Mouse (Mus musculus) MEL (cell line): ENCODE results near the gene Ddr1. TPM values are rescaled to one million over a fixed set of nuclear protein-coding genes. Genes with fewer than 3 reads are reported as not detected.

ENCODE experiments used
- DNase-seq: peaks from one replicate; pipeline ENCODE4 v3.0.0; 2011; ENCODE audit warnings: low read depth, low spot score
- H3K27ac ChIP-seq: 2 replicates; pipeline ENCODE4 v1.5.1; 2012; ENCODE audit warnings: low read depth, mild to moderate bottlenecking, control low read depth, low read length, moderate library complexity; ENCODE audit not compliant: control insufficient read depth
- H3K27me3 ChIP-seq, 2 experiments: fragments of 150-350 bp in 1 of 2; sonication (generic) in 1 of 2; 2 replicates each; pipeline ENCODE4 v1.6.1; 2012; ENCODE audit warnings: low read length in 2 of 2, mild to moderate bottlenecking in 2 of 2, improper control_type of control experiment in 1 of 2, moderate library complexity in 1 of 2; ENCODE audit not compliant: insufficient read depth in 2 of 2, control insufficient read depth in 1 of 2
- H3K36me3 ChIP-seq, 2 experiments: 2 replicates each; pipeline ENCODE4 v1.6.1; 2012 to 2014; ENCODE audit warnings: low read length in 2 of 2, improper control_type of control experiment in 1 of 2, inconsistent platforms in 1 of 2, mild to moderate bottlenecking in 1 of 2; ENCODE audit not compliant: insufficient read depth in 2 of 2, control insufficient read depth in 1 of 2
- H3K4me1 ChIP-seq, 2 experiments: fragments of 150-350 bp in 1 of 2; sonication (generic) in 1 of 2; 2 replicates each; pipeline ENCODE4 v1.6.1; 2012; ENCODE audit warnings: low read length in 2 of 2, improper control_type of control experiment in 1 of 2, mild to moderate bottlenecking in 1 of 2; ENCODE audit not compliant: insufficient read depth in 2 of 2, control insufficient read depth in 1 of 2
- H3K4me3 ChIP-seq, 2 experiments: fragments of 150-350 bp in 1 of 2; sonication (generic) in 1 of 2; 2 replicates each; pipeline ENCODE4 v1.5.1; 2012; ENCODE audit warnings: low read depth in 2 of 2, low read length in 2 of 2, mild to moderate bottlenecking in 2 of 2, moderate library complexity in 2 of 2, control low read depth in 1 of 2, improper control_type of control experiment in 1 of 2; ENCODE audit not compliant: control insufficient read depth in 1 of 2, insufficient read depth in 1 of 2
- H3K79me2 ChIP-seq: 2 replicates; pipeline ENCODE4 v1.6.1; 2012; ENCODE audit warnings: mild to moderate bottlenecking, low read length, moderate library complexity; ENCODE audit not compliant: control insufficient read depth, poor library complexity, insufficient read depth
- H3K9ac ChIP-seq: 2 replicates; pipeline ENCODE4 v1.6.1; 2012; ENCODE audit warnings: low read depth, mild to moderate bottlenecking, control low read depth, low read length, moderate library complexity; ENCODE audit not compliant: control insufficient read depth, poor library complexity, severe bottlenecking
- H3K9me3 ChIP-seq: fragments of 150-350 bp; sonication (generic); replicated peaks from 2 replicates; pipeline ENCODE4 v1.6.1; 2012; ENCODE audit warnings: mild to moderate bottlenecking, low read length, improper control_type of control experiment, moderate library complexity; ENCODE audit not compliant: insufficient read depth
- BHLHE40 ChIP-seq: IDR thresholded peaks from 2 replicates; pipeline ENCODE4 v1.6.1; 2012; ENCODE audit warnings: low read depth, mild to moderate bottlenecking, inconsistent platforms, low read length, improper control_type of control experiment, borderline replicate concordance
- CHD1 ChIP-seq: IDR thresholded peaks from 2 replicates; pipeline ENCODE4 v1.6.1; 2012; ENCODE audit warnings: low read depth, mild to moderate bottlenecking, inconsistent platforms, low read length, improper control_type of control experiment
- CHD2 ChIP-seq: IDR thresholded peaks from 2 replicates; pipeline ENCODE4 v1.6.1; 2011; ENCODE audit warnings: low read length, improper control_type of control experiment
- E2F4 ChIP-seq: IDR thresholded peaks from 2 replicates; pipeline ENCODE4 v1.6.1; 2011; ENCODE audit warnings: low read depth, low read length, improper control_type of control experiment, borderline replicate concordance
- ELF1 ChIP-seq: IDR thresholded peaks from 2 replicates; pipeline ENCODE4 v1.6.1; 2014; ENCODE audit warnings: low read depth, mild to moderate bottlenecking, inconsistent platforms, low read length, improper control_type of control experiment, moderate library complexity
- EP300 ChIP-seq, 2 experiments: IDR thresholded peaks; 2 replicates each; pipeline ENCODE4 v1.6.1; 2011; ENCODE audit warnings: improper control_type of control experiment in 2 of 2, low read length in 2 of 2, low read depth in 1 of 2, mild to moderate bottlenecking in 1 of 2
- KAT2A ChIP-seq: conservative IDR thresholded peaks from 2 replicates; pipeline ENCODE4 v1.6.1; 2012; ENCODE audit warnings: low read depth, low read length, improper control_type of control experiment, inconsistent platforms
- MAFK ChIP-seq: IDR thresholded peaks from 2 replicates; pipeline ENCODE4 v1.6.1; 2011; ENCODE audit warnings: low read depth, mild to moderate bottlenecking, low read length, improper control_type of control experiment, borderline replicate concordance
- MAX ChIP-seq: IDR thresholded peaks from 2 replicates; pipeline ENCODE4 v1.6.1; 2011; ENCODE audit warnings: low read length, improper control_type of control experiment
- MAZ ChIP-seq: IDR thresholded peaks from 2 replicates; pipeline ENCODE4 v1.6.1; 2012; ENCODE audit warnings: low read depth, mild to moderate bottlenecking, inconsistent platforms, low read length, improper control_type of control experiment
- MEF2A ChIP-seq: IDR thresholded peaks from 2 replicates; pipeline ENCODE4 v1.6.1; 2014; ENCODE audit warnings: low read depth, mild to moderate bottlenecking, inconsistent platforms, low read length, improper control_type of control experiment; ENCODE audit not compliant: poor library complexity, insufficient replicate concordance, severe bottlenecking; ENCODE audit errors: extremely low read depth
- MXI1 ChIP-seq: IDR thresholded peaks from 2 replicates; pipeline ENCODE4 v1.6.1; 2011; ENCODE audit warnings: mild to moderate bottlenecking, low read depth, low read length, improper control_type of control experiment
- MYB ChIP-seq: IDR thresholded peaks from 2 replicates; pipeline ENCODE4 v1.6.1; 2011; ENCODE audit warnings: mild to moderate bottlenecking, low read depth, low read length, improper control_type of control experiment
- NRF1 ChIP-seq: IDR thresholded peaks from 2 replicates; pipeline ENCODE4 v1.6.1; 2014; ENCODE audit warnings: low read depth, mild to moderate bottlenecking, inconsistent platforms, low read length, improper control_type of control experiment, moderate library complexity; ENCODE audit not compliant: poor library complexity, insufficient read depth, severe bottlenecking
- POLR2A ChIP-seq, 2 experiments: IDR thresholded peaks; 2 replicates each; pipeline ENCODE4 v1.6.1; 2011 to 2012; ENCODE audit warnings: low read length in 2 of 2, mild to moderate bottlenecking in 2 of 2, control low read depth in 1 of 2, improper control_type of control experiment in 1 of 2, low read depth in 1 of 2, moderate library complexity in 1 of 2; ENCODE audit not compliant: control insufficient read depth in 1 of 2, insufficient read depth in 1 of 2, poor library complexity in 1 of 2
- POLR2AphosphoS2 ChIP-seq: IDR thresholded peaks from 2 replicates; pipeline ENCODE4 v1.6.1; 2011; ENCODE audit warnings: low read length, improper control_type of control experiment
- POLR2AphosphoS5 ChIP-seq: IDR thresholded peaks from 2 replicates; pipeline ENCODE4 v1.6.1; 2012; ENCODE audit warnings: low read depth, borderline replicate concordance, mild to moderate bottlenecking, inconsistent platforms, low read length, moderate library complexity, mixed read lengths
- SIN3A ChIP-seq: IDR thresholded peaks from 2 replicates; pipeline ENCODE4 v1.6.1; 2012; ENCODE audit warnings: low read length, improper control_type of control experiment, inconsistent platforms
- TAL1 ChIP-seq: IDR thresholded peaks from 2 replicates; pipeline ENCODE4 v1.6.1; 2012; ENCODE audit warnings: mild to moderate bottlenecking, inconsistent platforms, low read length, moderate library complexity, mixed read lengths
- UBTF ChIP-seq: IDR thresholded peaks from 2 replicates; pipeline ENCODE4 v1.6.1; 2012; ENCODE audit warnings: low read depth, mild to moderate bottlenecking, inconsistent platforms, low read length, improper control_type of control experiment, moderate library complexity, borderline replicate concordance; ENCODE audit not compliant: insufficient read depth
- USF1 ChIP-seq: IDR thresholded peaks from 2 replicates; pipeline ENCODE4 v1.6.1; 2014; ENCODE audit warnings: low read depth, mild to moderate bottlenecking, inconsistent platforms, low read length, improper control_type of control experiment, moderate library complexity
- ZNF384 ChIP-seq: IDR thresholded peaks from 2 replicates; pipeline ENCODE4 v1.6.1; 2012; ENCODE audit warnings: low read depth, mild to moderate bottlenecking, inconsistent platforms, low read length, improper control_type of control experiment
- polyA plus RNA-seq, 2 experiments: library from polyadenylated mRNA; stranded (reverse) in 1 of 2; unstranded in 1 of 2; fragments of >175 nt in 1 of 2; fragments of >200 nt in 1 of 2; gene quantifications; 2 replicates each; pipeline versions ENCODE4 v1.2.1 to v1.2.4; 2012; ENCODE audit warnings: low replicate concordance in 2 of 2, low read depth in 1 of 2; ENCODE audit not compliant: insufficient read length in 2 of 2, insufficient read depth in 1 of 2, missing spikeins in 1 of 2
- total RNA-seq: library from RNA; depleted of rRNA; stranded (reverse); fragments of 300-350 nt; gene quantifications from 2 replicates; pipeline ENCODE4 v1.2.3, GENCODE M21; 2012

Gene Ddr1
- total and polyA plus RNA-seq, 3 experiments: 2.6 to 7.9 TPM; not detected in 1

DNA sequence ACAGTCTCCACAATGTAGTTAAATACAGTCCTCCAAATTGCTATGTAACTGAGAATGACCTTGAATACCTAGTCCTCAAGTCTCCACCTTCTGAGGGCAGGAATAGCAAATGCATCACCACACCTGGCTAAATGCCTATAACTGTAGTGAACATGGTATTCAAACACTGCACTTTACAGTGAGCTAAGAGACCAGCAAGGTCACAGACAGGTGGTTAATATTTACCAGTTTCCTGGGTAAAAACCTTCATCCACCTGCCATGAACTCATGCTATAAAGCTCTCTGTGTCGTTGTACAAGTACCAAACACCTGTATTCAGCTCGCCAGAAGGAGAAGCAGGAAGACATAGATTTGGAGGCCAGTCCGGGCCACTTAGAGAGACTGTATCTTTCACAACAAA, 11.7 kb upstream of the Ddr1 start:
- Histone ChIP-seq H3K79me2 (no peaks in the 10 kb centered on the region), H3K4me3 (no peak overlapping the region), H3K27me3 (peaks cover 15 to 19% of the 10 kb centered on the region in 2 experiments), H3K9ac (no peak overlapping the region), H3K9me3 (no peaks in the 10 kb centered on the region), H3K4me1 (no peaks in the 10 kb centered on the region), H3K36me3 (no peaks in the 10 kb centered on the region), H3K27ac (no peak overlapping the region)
- no peak for DNase-seq
- TF ChIP-seq MXI1 (no peak), TAL1 (no peak), E2F4 (no peak), NRF1 (no peak), MEF2A (no peak), ZNF384 (no peak), EP300 (IDR thresholded peaks at IDR 0.05; ENCODE audit: low read depth in 1 of 2, low read length in 2 of 2) (no peak), MAZ (no peak), MAFK (no peak), SIN3A (no peak)

DNA sequence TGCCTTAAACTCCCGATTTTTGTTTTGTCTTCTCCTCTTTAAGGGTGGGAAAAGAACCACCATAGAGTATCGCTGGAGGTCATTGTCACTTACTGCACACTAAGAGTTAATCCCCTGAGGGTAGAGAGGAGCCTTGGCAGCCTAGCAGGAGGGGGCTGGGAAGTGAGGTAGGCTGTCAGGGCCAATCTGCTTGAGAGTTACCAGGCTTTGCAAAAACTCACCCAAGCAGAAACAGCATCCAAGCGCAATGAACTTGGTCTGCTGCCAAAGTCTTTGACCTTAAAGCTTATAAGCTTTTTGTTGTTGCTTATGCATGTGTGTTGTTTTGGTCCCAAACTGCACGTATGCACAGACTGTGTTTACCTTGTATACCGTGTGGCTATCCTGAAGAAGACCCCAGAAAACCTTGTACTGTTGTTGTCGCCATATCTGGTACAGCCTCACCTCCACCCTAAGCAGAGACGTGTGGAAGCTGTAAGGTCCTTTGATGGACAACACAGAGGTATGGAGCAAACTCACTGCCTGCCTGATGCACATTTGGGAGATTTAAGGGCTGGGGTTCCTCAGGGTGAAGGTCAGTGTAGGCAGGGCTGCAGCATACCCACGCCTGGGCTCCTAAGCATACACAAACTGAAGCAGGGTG, 6.4 kb upstream of the Ddr1 start:
- DNase-seq: no peak
- H3K79me2 ChIP-seq: no peaks in the 10 kb centered on the region
- H3K27ac ChIP-seq: no peak overlapping the region
- TF ChIP-seq MAFK (no peak), CHD2 (no peak), MAX (no peak), E2F4 (no peak), POLR2AphosphoS2 (no peak), UBTF (no peak), ZNF384 (no peak), MYB (no peak), POLR2A (IDR thresholded peaks at IDR 0.05; ENCODE audit: control insufficient read depth in 1 of 2, insufficient read depth in 1 of 2, low read depth in 1 of 2, low read length in 2 of 2, poor library complexity in 1 of 2) (no peak), CHD1 (no peak), USF1 (no peak), ELF1 (no peak), POLR2AphosphoS5 (no peak), NRF1 (no peak), SIN3A (no peak), MEF2A (no peak), MAZ (no peak), KAT2A (no peak), BHLHE40 (no peak)
- no peak overlapping the region for H3K9ac ChIP-seq
- peaks cover 18 to 22% of the 10 kb centered on the region in 2 experiments for H3K27me3 ChIP-seq
- H3K4me1 ChIP-seq: no peaks in the 10 kb centered on the region
- no peak overlapping the region for H3K4me3 ChIP-seq
- no peaks in the 10 kb centered on the region for H3K9me3 ChIP-seq
- H3K36me3 ChIP-seq: no peaks in the 10 kb centered on the region
